Mouse (Mus musculus) stomach, postnatal 0 days (tissue): ENCODE measurements around the gene Fcrla.

Experiments used
- CTCF ChIP-seq: IDR thresholded peaks from 2 replicates; pipeline ENCODE4 v1.5.1; 2016; ENCODE audit warnings: antibody characterized with exemption, low read depth, mild to moderate bottlenecking, moderate library complexity
- EP300 ChIP-seq: optimal IDR thresholded peaks from 2 replicates; pipeline ENCODE3; 2016; ENCODE audit warnings: antibody characterized with exemption

GRCm38 (mm10) chr1:170972936-170973335 lies 45.6 kb upstream of the Fcrla start:
- TF ChIP-seq CTCF, result no peak
- TF ChIP-seq EP300, result no peak
